Mouse (Mus musculus): ENCODE data around the gene Hoxd12.

Hoxd12 gene

GRCm38 (mm10) chr2:74709465-74710419 lies 34.9 kb downstream of the Hoxd12 start:
- no peak for DNase-seq (ENCODE audit: low spot score)

- DNase-seq (ENCODE audit: low spot score), result no peak
Observed at GRCm38 (mm10) chr2:74710929-74711543, 36.2 kb downstream of the Hoxd12 start.

GRCm38 (mm10) chr2:74711721-74712621 lies 37.2 kb downstream of the Hoxd12 start, which contains the start of the genes Hoxd3 and Hoxd4:
Hoxd3 (plus strand) TSS chr2:74711927.
Hoxd4 (plus strand) TSS chr2:74711929.
- DNase-seq (ENCODE audit: low spot score), result peak; percentile 65

GRCm38 (mm10) chr2:74713239-74714150 lies 38.7 kb downstream of the Hoxd12 start:
- DNase-seq (ENCODE audit: low spot score), result no peak

GRCm38 (mm10) chr2:74714156-74714789 lies 39.5 kb downstream of the Hoxd12 start:
- DNase-seq (ENCODE audit: low spot score), result no peak

GRCm38 (mm10) chr2:74714881-74715280 lies 40.1 kb downstream of the Hoxd12 start:
- DNase-seq (ENCODE audit: low spot score), result no peak

GRCm38 (mm10) chr2:74715504-74716241 lies 40.9 kb downstream of the Hoxd12 start:
- peak; percentile 91 for DNase-seq (ENCODE audit: low spot score)

- DNase-seq (ENCODE audit: low spot score), result no peak
Observed at GRCm38 (mm10) chr2:74720384-74720783, 45.6 kb downstream of the Hoxd12 start.

- no peak for DNase-seq (ENCODE audit: low spot score)
Observed at GRCm38 (mm10) chr2:74720955-74721491, 46.2 kb downstream of the Hoxd12 start.

GRCm38 (mm10) chr2:74721882-74722281 lies 47.1 kb downstream of the Hoxd12 start:
- peak; percentile 4 for DNase-seq (ENCODE audit: low spot score)

- DNase-seq (ENCODE audit: low spot score), result no peak
Observed at GRCm38 (mm10) chr2:74722949-74723348, 48.1 kb downstream of the Hoxd12 start.

GRCm38 (mm10) chr2:74724244-74725015 lies 49.6 kb downstream of the Hoxd12 start:
- peak; percentile 24 for DNase-seq (ENCODE audit: low spot score)

GRCm38 (mm10) chr2:74725171-74725570 lies 50.4 kb downstream of the Hoxd12 start:
- DNase-seq (ENCODE audit: low spot score), result peak; percentile 2

GRCm38 (mm10) chr2:74726551-74726950 lies 51.7 kb downstream of the Hoxd12 start, which contains the start of gene Gm28230:
Gm28230 (plus strand) TSS chr2:74726728.
- peak; percentile 44 for DNase-seq (ENCODE audit: low spot score)

GRCm38 (mm10) chr2:74726973-74727639 lies 52.3 kb downstream of the Hoxd12 start:
- DNase-seq (ENCODE audit: low spot score), result peak; percentile 12
